Mouse (Mus musculus) forebrain, postnatal 0 days (tissue): ENCODE measurements around the gene Prickle2. TPM values are rescaled to one million over a fixed set of nuclear protein-coding genes. Genes with fewer than 3 reads are reported as not detected.
A peak's percentile ranks its signal among the peaks of the same experiment; 100 is the strongest.

ENCODE experiments used
- ATAC-seq: fragments of 200-750 bp; cut with Nextera tagmentation; 2 replicates; pipeline ENCODE4 v1.8.0; 2017; ENCODE audit warnings: mild to moderate bottlenecking, moderate library complexity
- DNase-seq: peaks from one replicate; pipeline ENCODE4 v3.0.0-alpha.2; 2015
- H3K27ac ChIP-seq: fragments of 300-500 bp; sonication (generic); 2 replicates; pipeline ENCODE4 v1.5.1; 2014; ENCODE audit warnings: low read depth, mild to moderate bottlenecking, antibody characterized with exemption, low read length, moderate library complexity, mixed read lengths
- H3K27me3 ChIP-seq: fragments of 300-500 bp; sonication (generic); 2 replicates; pipeline ENCODE4 v1.6.1; 2014; ENCODE audit warnings: mild to moderate bottlenecking, low read length, mixed read lengths; ENCODE audit not compliant: insufficient read depth
- H3K36me3 ChIP-seq: fragments of 300-500 bp; sonication (generic); 2 replicates; pipeline ENCODE4 v1.6.1; 2014; ENCODE audit warnings: mild to moderate bottlenecking, moderate library complexity; ENCODE audit not compliant: insufficient read depth
- H3K4me1 ChIP-seq: fragments of 300-500 bp; sonication (generic); 2 replicates; pipeline ENCODE4 v1.6.1; 2014; ENCODE audit warnings: antibody characterized with exemption; ENCODE audit not compliant: insufficient read depth
- H3K4me2 ChIP-seq: fragments of 300-500 bp; sonication (generic); 2 replicates; pipeline ENCODE4 v1.6.1; 2014; ENCODE audit warnings: low read depth, mild to moderate bottlenecking, moderate library complexity
- H3K4me3 ChIP-seq: fragments of 300-500 bp; sonication (generic); 2 replicates; pipeline ENCODE4 v1.5.1; 2014; ENCODE audit warnings: low read depth, low read length, mixed read lengths
- H3K9ac ChIP-seq: fragments of 300-500 bp; sonication (generic); 2 replicates; pipeline ENCODE4 v1.6.1; 2014; ENCODE audit warnings: mild to moderate bottlenecking
- H3K9me3 ChIP-seq: fragments of 300-500 bp; sonication (generic); 2 replicates; pipeline ENCODE4 v1.6.1; 2016; ENCODE audit warnings: low read length
- CTCF ChIP-seq: sonication (generic); IDR thresholded peaks from 2 replicates; pipeline ENCODE4 v1.5.1; 2016; ENCODE audit warnings: antibody characterized with exemption, control low read depth, low read depth
- WGBS: fragments of 180-500 bp; shearing (Covaris S2); extraction: QIAGEN DNeasy Blood & Tissue Kit; methylation state at CpG from one replicate; pipeline ENCODE4 v1.1.7; 2014; 5-methylcytosine and 5-hydroxymethylcytosine counted together
- polyA plus RNA-seq: library from polyadenylated mRNA; unstranded; fragments of >200 nt; fragmentation: Nextera tagmentation; extraction: Ambion mirVana; gene quantifications from 2 replicates; pipeline ENCODE4 v1.2.1, GENCODE M21; 2015
- total RNA-seq: library from RNA; depleted of rRNA; stranded (reverse); fragments of >200 nt; gene quantifications from 2 replicates; pipeline ENCODE4 v1.2.3, GENCODE M21; 2014

The Prickle2 gene
- total and polyA plus RNA-seq, 2 experiments from 2014 or later = 8.4 to 29.4 TPM

- H3K9me3 ChIP-seq = no peaks in the 10 kb centered on the region
- H3K4me1 ChIP-seq = peaks cover 8% of the 10 kb centered on the region
- no peaks in the 10 kb centered on the region for H3K27me3 ChIP-seq
- peak overlapping the region; percentile 79 for H3K4me3 ChIP-seq
- no peak for TF ChIP-seq CTCF
- ATAC-seq (peak; percentile 25; the same call in 1 of the 2 replicates), DNase-seq (peak; percentile 45)
- H3K36me3 ChIP-seq = no peaks in the 10 kb centered on the region
- H3K27ac ChIP-seq = peak overlapping the region; percentile 54
- 6% methylated on average over 39 of the region's 39 CpGs for WGBS
- H3K4me2 ChIP-seq = peak overlapping the region; percentile 96
- H3K9ac ChIP-seq = peak overlapping the region; percentile 72
Observed at GRCm38 (mm10) chr6:92705353-92706144, 406 bp downstream of the Prickle2 start.

GRCm38 (mm10) chr6:92704810-92705209, 1.1 kb downstream of the Prickle2 start:
- H3K27ac ChIP-seq = peak overlapping the region; percentile 22; the same call in 1 of the 2 replicates
- 31% methylated on average over 9 of the region's 9 CpGs for WGBS
- ATAC-seq = peak; percentile 69

GRCm38 (mm10) chr6:92699491-92700209, 6.3 kb downstream of the Prickle2 start:
- DNase-seq (no peak), ATAC-seq (peak; percentile 32; the same call in 1 of the 2 replicates)
- Histone ChIP-seq H3K9me3 (no peaks in the 10 kb centered on the region), H3K4me3 (no peak overlapping the region), H3K4me2 (no peak overlapping the region), H3K27me3 (no peaks in the 10 kb centered on the region), H3K4me1 (peaks cover 5% of the 10 kb centered on the region; the same call in 1 of the 2 replicates), H3K27ac (no peak overlapping the region), H3K9ac (no peak overlapping the region), H3K36me3 (no peaks in the 10 kb centered on the region)
- 8% methylated on average over 3 of the region's 3 CpGs for WGBS
- TF ChIP-seq CTCF = no peak

More at GRCm38 (mm10) chr6:92704810-92705209, 1.1 kb downstream of the Prickle2 start:
- no peaks in the 10 kb centered on the region for H3K36me3 ChIP-seq
- no peaks in the 10 kb centered on the region for H3K27me3 ChIP-seq
- peak overlapping the region; percentile 96 for H3K4me2 ChIP-seq
- H3K4me1 ChIP-seq = peaks cover 8% of the 10 kb centered on the region
- DNase-seq = peak; percentile 61
- peak overlapping the region; percentile 79 for H3K4me3 ChIP-seq
- no peaks in the 10 kb centered on the region for H3K9me3 ChIP-seq
- no peak for TF ChIP-seq CTCF
- H3K9ac ChIP-seq = peak overlapping the region; percentile 72

GRCm38 (mm10) chr6:92697807-92698206, 8.1 kb downstream of the Prickle2 start:
- WGBS = 36% methylated on average over 5 of the region's 5 CpGs
- H3K36me3 ChIP-seq = no peaks in the 10 kb centered on the region

GRCm38 (mm10) chr6:92687317-92687716, 18.6 kb downstream of the Prickle2 start:
- Histone ChIP-seq H3K4me2 (no peak overlapping the region), H3K27me3 (no peaks in the 10 kb centered on the region), H3K4me1 (no peaks in the 10 kb centered on the region), H3K9ac (no peak overlapping the region), H3K27ac (no peak overlapping the region), H3K36me3 (no peaks in the 10 kb centered on the region), H3K4me3 (no peak overlapping the region), H3K9me3 (no peaks in the 10 kb centered on the region)
- TF ChIP-seq CTCF = no peak
- no peak for DNase-seq
- WGBS = 76% methylated on average over 5 of the region's 5 CpGs
- no peak for ATAC-seq

More at GRCm38 (mm10) chr6:92697807-92698206, 8.1 kb downstream of the Prickle2 start:
- Histone ChIP-seq H3K9ac (no peak overlapping the region), H3K4me3 (no peak overlapping the region), H3K27ac (no peak overlapping the region), H3K4me2 (no peak overlapping the region), H3K27me3 (no peaks in the 10 kb centered on the region), H3K9me3 (no peaks in the 10 kb centered on the region), H3K4me1 (no peaks in the 10 kb centered on the region)
- TF ChIP-seq CTCF = no peak
- DNase-seq (no peak), ATAC-seq (no peak)

GRCm38 (mm10) chr6:92674394-92674925, 31.5 kb downstream of the Prickle2 start:
- DNase-seq (no peak), ATAC-seq (no peak)
- no peak overlapping the region for H3K9ac ChIP-seq
- H3K36me3 ChIP-seq = no peaks in the 10 kb centered on the region
- no peaks in the 10 kb centered on the region for H3K9me3 ChIP-seq
- WGBS = 84% methylated on average over 8 of the region's 8 CpGs
- H3K4me3 ChIP-seq = no peak overlapping the region
- no peaks in the 10 kb centered on the region for H3K4me1 ChIP-seq
- no peaks in the 10 kb centered on the region for H3K27me3 ChIP-seq
- H3K27ac ChIP-seq = no peak overlapping the region
- no peak for TF ChIP-seq CTCF
- H3K4me2 ChIP-seq = no peak overlapping the region
